Mouse (Mus musculus) spleen, postnatal 36 days (tissue): Measurements from ENCODE around the gene Daam1.

Experiments used
- DNase-seq, 2 experiments: peaks; one replicate each; pipeline ENCODE4 v3.0.0; 2022; ENCODE audit warnings: low spot score in 2 of 2, mixed read lengths in 1 of 2

The Daam1 gene

DNA sequence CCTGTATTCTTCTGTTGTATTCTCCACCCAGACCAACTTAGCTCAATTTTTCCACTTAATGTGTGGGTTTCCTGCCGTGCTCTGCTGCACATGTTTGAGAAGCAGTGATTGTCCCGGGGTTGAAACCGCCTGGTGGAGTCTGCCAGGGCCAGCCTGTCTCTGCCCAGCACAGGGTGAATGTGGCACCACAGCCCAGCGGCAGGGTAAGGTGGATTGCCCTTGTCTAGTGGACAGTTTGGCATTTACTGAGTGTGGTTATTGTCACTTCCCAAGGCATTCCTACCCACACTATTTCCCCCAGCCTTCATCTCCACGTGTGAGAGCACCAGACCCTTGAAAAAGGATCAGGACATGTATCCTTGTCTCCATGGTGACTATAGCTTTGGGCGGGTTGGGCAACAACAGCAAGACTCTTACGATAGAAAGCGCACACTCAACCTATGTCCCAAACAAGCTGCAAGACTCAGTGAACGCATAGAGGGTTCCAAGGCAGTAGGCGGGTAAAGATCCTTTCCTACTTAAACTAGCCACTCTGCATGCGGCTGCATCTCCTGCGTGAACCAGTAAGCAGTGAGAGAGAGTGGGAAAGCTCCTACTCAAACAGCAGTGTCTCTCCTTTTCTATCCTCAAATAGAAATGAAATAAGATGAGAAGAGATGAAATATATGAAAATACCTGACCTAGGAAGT is 139.2 kb downstream of the Daam1 start:
- DNase-seq: no peak

DNA sequence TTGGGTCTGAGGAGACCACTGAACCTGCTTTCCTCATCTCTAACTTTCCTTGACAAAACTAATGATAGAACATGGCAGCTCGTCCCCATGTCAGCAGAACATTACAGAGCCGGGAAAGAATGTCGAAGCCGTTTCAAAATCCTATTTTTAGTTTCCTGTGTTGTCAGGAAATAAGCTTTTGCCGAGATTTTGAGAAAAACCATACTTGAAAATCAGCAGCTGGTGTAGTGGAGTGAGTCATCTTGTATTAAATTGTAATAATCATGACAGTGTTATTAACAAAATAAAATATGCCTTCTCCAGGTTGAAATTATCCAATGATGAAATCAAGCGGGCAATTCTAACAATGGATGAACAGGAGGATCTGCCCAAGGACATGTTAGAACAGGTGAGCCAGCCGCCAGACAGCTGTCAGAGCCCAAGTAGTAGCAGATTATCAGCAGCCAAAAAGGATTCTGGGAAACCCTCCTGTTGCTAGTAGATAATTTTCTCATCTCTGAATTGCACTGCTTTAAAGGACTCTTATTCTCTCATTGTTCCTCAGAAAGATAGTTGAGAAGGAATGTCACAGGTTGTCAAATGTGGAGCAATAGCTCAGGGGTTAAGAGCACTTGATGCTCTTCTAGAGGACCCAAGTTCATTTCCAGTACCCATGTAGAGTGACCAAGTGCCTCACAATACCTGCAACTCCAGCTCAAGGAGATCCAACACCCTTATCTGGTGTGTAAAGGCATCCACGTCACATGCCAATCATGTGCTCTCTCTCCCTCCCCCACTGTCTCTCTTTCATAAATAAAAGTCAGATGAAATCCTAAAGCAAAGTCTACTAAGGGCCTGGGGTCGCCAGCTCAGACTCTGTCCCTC is 140.1 kb downstream of the Daam1 start:
- no peak for DNase-seq

DNA sequence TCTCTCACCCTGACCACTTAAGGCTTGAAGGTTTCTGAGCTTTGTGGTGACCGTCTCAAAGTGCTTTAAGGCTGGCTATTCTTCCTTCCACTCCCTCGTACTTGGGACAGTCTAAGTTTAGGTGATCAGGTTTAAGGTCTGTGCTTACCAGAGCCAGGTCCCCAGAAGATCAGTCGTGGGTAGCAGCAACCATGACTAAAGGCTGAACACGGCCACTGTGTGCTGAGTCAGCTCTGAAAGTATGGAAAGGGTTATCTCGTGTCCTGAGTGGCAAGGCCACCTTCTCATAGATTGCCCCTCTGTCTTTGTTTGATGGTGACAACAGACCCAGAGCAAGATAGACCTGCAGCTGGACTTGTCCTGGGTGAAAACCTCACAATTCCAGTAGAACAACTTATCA is 141.2 kb downstream of the Daam1 start:
- no peak for DNase-seq

DNA sequence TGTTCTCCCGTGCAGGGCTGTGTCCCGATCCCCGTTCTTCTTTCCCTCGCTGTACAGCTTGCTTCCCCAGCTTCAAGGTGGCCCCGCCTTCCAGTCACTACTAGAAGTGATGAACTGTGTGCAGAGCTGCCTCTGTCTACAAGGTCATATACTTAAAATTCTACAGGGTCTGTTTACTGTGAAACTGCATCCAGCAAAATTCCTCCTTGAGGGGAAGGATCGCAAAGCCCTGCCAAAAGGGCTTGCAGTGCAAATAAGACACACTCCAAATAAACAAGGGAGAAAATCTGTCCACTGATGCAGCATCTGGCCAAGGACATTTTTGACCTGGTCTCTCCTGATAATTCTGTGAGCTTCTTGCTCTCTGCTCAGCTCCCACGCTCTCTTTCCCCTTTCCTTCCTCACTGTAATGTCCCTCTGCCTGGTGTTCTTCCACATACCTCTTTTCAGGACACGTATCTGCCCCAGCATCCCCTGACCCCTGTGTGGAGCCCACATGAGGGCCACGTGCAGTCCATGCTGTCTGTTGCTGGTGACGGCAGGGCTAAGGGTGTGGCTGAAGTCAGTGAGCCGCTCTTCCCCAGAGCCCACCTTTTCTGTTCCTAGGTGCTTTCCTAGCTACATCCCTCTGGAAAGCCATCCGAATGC is 141.9 kb downstream of the Daam1 start:
- DNase-seq: peak in 1 of 2 experiments; percentile 8

DNA sequence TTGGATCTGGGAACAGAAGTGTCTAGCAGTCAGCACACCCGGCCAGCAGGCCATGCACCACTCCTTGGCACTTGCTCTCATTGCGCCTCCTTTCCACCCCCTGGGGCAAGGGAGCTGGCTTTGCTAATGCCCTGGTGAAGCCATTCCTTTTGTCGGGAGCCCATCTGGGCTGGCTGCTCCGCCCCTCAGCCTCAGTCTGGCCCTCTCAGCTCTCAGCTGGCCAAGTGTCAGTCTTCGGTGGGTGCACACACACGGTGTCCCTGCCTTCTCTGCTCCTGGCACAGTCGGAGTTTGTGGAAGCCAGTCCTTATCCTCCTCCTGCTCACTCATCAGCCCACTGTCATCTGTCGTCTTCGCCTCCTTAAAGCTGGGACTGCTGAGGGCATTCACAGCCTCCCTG is 142.7 kb downstream of the Daam1 start:
- no peak for DNase-seq

DNA sequence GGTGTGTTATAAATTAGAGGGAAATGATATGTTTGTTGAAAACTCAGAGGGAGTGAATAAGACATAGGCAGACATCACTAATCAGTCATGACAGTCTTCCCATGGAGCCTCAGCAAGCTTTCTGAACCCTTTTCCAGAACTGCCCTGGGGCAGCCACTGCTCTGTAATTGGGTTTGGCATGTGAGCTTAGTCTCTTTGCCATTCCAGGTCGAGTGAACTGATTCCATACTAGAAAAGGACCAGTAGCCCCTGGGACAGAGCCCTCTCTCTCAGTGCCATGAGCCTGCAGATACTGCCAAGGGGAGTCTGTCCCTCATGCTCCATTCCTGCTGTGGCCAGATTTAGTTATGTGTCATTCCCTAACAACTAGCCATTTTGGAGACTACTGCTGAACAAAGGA is 144.7 kb downstream of the Daam1 start:
- no peak for DNase-seq

DNA sequence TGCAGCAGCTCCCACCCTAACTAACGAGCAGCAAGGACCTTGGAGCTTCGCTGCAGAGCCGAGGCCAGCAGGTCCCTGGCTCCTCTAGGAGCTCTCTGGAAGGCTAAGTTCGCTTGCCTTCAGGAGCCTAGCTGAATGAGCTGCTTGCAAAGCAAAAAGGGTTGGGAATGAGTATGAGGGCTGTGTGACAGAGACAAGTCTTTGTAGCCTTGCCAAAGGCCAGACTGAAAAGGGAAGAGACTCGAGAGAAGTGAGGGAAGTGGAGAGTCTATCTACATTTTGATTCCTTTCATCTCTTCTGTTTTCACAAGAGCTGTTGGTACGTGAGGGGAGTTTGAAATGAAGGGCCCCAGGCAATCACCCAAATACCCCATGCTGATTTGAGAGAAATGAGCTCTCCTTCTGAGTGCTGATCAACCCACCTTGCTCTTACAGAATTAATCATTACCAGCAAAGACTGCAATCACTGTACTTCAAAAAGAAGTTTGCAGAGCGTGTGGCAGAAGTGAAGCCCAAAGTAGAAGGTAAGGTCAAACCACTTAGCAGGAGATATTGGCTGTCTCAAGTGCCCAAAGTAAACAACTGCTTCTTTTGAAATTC is 145.6 kb downstream of the Daam1 start:
- no peak for DNase-seq

DNA sequence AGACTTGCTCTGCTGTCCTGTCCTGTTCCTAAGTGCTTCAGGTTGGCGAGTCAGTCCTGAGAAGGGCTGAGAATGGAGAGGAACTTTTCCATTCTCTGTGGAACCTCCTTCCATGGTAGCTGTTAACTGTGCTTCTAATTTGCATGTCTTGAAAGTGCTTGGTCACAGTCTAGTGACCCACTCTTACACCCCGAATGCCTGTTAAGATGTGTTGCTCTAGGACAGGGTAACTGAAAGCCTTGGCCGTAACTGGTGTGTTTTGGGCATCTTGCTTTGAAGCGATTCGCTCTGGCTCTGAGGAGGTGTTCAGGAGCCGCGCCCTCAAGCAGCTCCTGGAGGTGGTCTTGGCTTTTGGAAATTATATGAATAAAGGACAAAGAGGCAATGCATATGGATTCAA is 146.5 kb downstream of the Daam1 start:
- DNase-seq: no peak

DNA sequence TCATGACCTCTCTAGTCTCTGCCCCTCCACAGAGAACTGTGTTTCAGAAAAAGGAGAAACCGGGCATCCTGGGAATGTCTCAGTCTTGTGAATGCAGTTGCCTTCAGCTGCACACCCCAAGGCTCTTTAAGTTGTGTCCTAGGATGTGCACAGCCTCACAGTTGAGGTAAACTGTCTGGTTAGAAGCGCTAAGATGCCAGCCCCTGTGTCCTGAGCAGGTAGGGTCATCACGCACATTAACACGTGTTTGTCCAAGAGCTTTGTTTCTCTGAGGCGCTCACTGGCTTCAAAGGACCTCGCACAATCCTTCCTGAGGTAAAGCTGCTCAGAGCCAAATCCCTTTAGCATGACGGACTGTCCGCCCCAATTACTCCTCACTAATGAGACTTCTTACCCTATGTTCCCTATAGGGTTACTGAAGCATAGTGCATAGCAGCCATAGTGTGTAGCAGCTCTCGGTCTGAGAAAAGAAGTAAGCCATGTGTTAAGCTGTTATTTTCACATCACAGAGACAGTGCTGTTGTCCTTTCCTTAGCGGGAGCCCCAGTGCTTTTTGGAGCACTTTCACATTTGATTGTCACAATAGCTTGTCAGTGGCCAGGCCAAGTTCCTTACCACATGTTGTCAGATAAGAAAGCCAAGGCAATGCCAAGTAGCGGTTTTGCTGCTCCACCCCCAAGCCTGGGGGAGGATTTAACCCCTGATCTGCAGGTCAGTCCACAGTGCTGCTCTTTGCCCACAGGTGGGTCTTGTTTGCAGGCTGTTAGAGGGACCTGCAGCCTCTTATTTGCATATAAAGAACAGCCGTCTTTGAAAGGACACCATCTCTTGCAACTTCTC is 147.9 kb downstream of the Daam1 start:
- DNase-seq: peak; percentile 12 to 13

DNA sequence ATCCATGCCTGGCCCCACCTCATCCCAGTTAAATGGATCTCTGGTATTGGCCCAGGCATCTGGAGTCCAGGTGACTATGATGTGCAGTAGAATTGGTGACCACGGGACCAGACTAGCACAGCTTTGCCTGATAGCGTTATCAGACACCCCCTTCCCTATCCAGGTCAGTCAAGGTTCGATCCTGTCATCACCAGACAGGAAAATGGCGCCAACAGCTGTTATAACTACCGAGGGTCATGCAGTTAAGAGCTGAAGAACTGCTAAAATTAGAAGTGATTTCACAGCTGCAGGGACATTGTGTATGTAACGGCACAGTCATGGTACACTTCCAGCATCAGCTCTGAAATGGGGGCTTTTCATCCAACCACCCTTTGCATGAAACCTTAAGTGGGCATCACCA is 149.3 kb downstream of the Daam1 start:
- no peak for DNase-seq

DNA sequence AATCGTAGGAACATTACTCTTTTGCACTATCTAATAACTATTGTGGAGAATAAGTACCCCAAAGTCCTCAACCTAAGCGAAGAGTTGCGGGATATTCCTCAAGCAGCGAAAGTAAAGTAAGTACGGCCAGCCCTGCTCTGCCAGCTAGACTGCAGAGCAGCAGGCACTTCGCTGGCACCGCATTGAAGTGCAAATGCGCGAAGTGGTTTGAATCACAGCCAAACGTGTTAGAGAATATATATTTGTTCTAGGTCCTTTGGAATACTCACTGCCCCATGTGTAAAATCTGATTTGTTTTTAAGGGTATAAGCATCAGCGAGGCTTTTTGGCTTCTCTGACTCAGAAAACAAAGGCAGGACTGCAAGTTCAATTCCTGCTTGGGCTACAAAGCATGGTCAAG is 149.9 kb downstream of the Daam1 start:
- DNase-seq: no peak

DNA sequence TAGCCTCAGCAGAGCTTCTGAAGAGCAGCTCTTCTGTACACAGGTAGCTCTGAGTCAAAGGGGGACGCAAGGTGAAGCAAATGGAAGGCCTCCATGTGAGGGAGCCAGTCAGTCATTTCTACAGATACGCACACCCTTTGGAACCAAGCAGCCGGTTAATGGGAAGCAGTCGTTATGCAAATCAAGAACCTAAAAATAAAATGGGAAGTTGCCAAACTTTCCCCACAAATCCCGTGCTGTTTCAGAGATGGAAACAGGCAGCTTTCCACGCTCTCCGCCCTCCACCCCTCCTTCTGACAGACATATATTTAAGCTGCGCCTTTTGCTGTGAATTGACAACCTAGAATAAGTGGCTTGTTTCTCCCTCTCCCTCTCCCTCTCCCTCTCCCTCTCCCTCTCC is 150.4 kb downstream of the Daam1 start:
- DNase-seq: no peak

DNA sequence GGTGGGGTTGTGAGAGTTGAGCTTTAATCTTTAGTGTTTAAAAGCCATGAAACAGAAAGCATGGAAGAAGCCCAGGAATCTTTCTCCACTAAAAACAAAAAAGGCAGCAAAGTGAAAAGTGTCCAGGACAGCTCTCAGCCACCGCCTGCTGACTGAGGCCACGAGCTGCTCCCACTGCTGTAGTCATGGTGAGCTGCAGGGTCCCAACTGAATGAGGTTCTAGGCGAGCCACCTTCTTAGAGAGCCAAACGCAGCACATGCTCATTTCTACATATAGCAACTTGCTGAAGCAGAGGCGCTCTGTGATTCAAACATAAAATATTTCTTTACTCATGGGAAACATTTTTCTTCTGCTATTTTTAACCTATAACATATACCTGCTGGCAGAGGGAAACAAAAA is 150.9 kb downstream of the Daam1 start:
- DNase-seq: no peak

DNA sequence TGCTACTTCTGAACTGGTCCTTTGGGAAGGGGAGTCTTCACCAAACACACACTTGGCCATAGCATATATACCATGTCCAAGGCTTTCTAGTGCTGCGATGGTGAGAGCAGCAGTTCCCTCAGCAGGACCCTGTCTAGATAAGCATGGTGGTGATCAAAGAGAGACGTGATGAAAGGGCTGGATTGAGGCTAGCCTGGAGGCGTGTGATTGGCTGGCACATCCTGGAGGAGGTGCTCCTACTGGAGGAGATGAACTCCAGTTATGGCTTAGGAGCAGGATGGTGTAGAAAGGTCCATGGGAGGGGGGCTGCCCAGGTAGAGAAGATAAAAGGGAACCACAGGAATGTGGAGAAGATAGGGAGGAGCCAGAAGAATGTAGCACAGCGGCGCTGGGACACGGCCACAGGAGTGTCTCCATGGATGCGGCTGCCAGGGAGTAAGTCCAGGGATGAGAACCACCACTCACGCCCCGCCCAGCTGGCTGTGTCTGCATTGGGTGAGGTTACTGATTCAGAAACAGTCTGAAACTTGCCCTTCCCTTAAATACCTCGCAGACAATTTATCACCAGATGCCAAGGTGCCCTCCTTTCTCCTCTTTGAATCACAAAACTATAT is 152.3 kb downstream of the Daam1 start:
- no peak for DNase-seq

DNA sequence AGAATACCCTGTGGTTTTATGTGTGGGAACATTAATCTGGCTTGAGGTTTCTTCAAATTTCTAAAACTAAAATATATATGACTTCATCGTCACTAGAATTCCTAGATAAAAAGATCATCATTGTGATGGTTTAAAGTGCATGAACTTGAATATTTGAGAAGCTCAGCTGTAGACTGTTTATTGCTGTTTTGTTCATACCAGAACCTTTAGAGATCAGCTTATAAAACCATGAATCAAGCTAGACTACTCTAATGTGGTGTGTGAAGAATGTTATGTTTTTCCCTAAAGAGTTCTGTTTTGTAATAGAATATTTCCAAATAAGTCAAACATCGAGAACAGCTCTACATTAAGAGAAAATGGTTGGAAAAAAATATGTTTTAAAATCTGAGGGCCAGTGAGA is 156.3 kb downstream of the Daam1 start:
- no peak for DNase-seq

DNA sequence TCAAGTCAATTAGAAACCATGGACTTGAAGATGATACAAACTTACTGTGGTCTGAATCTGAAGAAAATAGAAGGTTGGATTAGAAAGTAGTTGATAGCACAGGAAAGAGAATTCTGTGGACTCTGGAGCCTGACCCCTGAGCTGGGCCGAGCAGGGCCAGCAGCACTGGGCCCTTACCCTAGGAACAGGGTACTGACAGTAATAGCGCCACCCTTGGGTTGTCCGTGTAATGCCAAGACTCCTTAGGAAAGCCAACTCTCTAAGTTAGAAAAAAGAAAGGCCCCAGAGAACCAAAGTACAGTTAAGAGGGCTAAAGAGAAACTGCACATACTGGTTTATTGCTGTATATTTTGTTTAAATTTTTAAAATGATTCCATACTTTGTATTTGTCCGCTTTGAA is 157.0 kb downstream of the Daam1 start:
- DNase-seq: no peak

DNA sequence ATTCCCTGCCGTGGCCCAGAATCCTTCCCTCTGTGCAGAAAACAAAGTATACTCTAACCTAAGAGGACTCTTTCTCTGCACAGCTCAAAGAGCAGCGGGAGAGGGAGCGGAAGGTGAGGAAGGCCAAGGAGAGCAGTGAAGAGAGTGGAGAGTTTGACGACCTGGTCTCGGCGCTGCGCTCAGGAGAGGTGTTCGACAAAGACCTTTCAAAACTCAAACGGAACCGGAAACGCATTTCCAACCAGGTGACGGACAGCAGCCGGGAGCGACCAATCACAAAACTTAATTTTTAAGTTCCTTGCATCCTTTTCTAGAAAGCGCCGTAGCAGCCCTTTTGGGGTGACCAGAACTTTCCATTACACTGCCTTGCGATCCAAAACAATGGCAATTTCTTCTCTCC is 158.7 kb downstream of the Daam1 start:
- DNase-seq: no peak

DNA sequence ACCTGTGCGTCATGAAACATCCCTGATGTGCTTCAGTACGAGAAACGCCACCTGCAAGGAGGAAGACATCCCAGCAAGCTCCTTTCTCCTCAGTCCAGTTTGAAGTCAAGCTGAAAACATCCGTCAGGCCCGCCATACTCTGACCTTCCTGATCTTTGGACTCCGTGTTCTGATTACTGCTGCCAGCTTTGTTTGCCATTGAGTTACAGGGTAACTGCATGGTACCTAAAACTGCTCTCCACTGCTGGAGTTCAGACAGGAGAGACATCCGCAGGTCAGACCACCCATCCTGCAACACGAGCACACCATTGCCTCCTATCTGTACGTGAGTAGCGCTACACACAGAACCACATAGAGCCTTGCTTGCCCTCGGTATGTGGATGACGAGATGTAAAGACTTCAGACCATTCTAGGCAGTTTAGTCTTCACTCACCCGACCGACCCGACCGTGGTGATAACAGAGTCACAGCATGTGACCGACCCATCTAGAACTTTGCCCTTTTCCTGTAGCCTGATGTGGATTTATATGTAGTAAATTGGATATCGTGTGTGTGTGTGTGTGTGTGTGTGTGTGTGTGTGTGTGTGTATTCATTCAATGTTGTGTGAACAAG is 161.8 kb downstream of the Daam1 start:
- no peak for DNase-seq

DNA sequence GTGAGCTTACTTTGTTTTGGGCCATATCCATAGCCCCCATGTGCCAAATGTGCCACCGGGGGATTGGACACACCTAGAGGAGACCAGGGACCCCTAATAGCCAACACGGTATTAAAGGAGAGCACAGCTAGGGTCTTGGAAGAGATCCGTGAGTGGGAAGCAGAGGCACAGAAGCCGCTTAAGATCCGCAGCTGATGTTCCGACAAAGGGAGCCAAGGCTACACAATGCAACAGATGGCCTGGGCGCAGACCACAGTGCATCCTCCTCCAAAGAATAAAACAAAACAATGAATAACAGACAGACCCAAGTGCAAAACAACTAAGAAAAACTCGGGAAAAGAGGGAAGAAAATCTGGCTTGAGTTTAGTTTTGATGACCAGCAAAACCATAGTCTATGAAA is 165.0 kb downstream of the Daam1 start:
- no peak for DNase-seq

DNA sequence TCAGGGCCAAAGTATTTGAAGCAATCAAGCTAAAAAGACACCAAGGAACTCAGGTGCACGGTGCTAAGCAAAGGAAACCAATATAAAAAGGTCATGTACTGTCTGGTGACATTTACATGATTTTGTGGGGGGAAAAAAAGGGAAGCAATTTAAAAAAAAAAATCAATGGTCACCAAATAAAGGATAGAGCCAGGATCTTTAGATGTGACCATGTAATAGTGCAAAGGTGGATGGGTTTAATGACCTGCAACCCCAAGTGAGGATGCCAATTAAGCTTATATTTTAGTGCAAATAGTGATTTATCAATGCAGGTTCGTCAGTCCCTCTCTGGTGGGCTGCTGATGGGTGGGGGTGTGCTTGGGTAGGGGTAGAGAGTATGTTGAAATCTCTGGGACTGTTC is 166.0 kb downstream of the Daam1 start:
- DNase-seq: no peak

DNA sequence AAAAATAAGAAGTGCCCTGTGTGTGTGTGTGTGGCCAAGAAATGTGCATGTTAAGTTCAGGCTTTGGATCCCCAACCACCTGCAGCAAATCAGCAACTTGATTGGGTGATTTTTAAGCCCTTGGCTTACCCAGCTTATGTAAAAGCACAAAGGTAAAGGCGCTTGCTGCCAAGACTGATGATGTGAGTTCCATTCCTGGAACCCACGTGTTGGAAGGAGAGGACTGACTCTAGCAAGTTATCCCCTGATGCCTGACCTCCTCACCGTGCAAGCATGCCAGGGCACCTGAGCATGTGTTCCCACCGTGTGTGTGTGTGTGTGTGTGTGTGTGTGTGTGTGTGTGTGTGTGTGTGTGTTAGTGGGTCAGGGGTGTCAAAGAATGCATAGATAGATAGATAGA is 166.5 kb downstream of the Daam1 start:
- DNase-seq: no peak
